Mouse (Mus musculus) heart, embryonic 13.5 days (tissue): ENCODE measurements around the gene Matn3. TPM values are rescaled to one million over a fixed set of nuclear protein-coding genes. Genes with fewer than 3 reads are reported as not detected.

ENCODE experiments used
- ATAC-seq: fragments of 200-750 bp; cut with Nextera tagmentation; 2 replicates; pipeline ENCODE4 v1.8.0; 2017; ENCODE audit warnings: moderate TSS enrichment; ENCODE audit not compliant: insufficient number of reproducible peaks, low FRiP score, low TSS enrichment; ENCODE audit errors: extremely low read depth
- H3K27ac ChIP-seq: fragments of 300-500 bp; sonication (generic); replicated peaks from 2 replicates; pipeline ENCODE4 v1.5.1; 2015; ENCODE audit warnings: moderate library complexity, mild to moderate bottlenecking, inconsistent platforms
- H3K27me3 ChIP-seq: fragments of 300-500 bp; sonication (generic); replicated peaks from 2 replicates; pipeline ENCODE4 v1.6.1; 2015; ENCODE audit warnings: mild to moderate bottlenecking, inconsistent platforms
- H3K36me3 ChIP-seq: fragments of 300-500 bp; sonication (generic); 2 replicates; pipeline ENCODE4 v1.6.1; 2015; ENCODE audit warnings: mild to moderate bottlenecking, inconsistent platforms
- H3K4me1 ChIP-seq: fragments of 300-500 bp; sonication (generic); 2 replicates; pipeline ENCODE4 v1.6.1; 2015; ENCODE audit warnings: inconsistent platforms
- H3K4me2 ChIP-seq: fragments of 300-500 bp; sonication (generic); 2 replicates; pipeline ENCODE4 v1.6.1; 2015; ENCODE audit warnings: inconsistent platforms, mild to moderate bottlenecking, moderate library complexity
- H3K4me3 ChIP-seq: fragments of 300-500 bp; sonication (generic); 2 replicates; pipeline ENCODE4 v1.5.1; 2015; ENCODE audit warnings: moderate library complexity, mild to moderate bottlenecking, inconsistent platforms
- H3K9ac ChIP-seq: fragments of 300-500 bp; sonication (generic); 2 replicates; pipeline ENCODE4 v1.6.1; 2015; ENCODE audit warnings: inconsistent platforms, mild to moderate bottlenecking, moderate library complexity
- H3K9me3 ChIP-seq: fragments of 300-500 bp; sonication (generic); 2 replicates; pipeline ENCODE4 v1.6.1; 2016; ENCODE audit warnings: inconsistent platforms
- WGBS: fragments of 180-500 bp; shearing (Covaris S2); methylation state at CpG from one replicate; pipeline ENCODE4 v1.1.7; 2015; ENCODE audit warnings: mixed read lengths; 5-methylcytosine and 5-hydroxymethylcytosine counted together
- polyA plus RNA-seq: library from polyadenylated mRNA; unstranded; fragments of >200 nt; fragmentation: Nextera tagmentation; extraction: Ambion mirVana; gene quantifications from 2 replicates; pipeline ENCODE4 v1.2.1, GENCODE M21; 2015

The Matn3 gene
- polyA plus RNA-seq, 1 experiment from 2014 or later: 0.19 TPM

- Histone ChIP-seq H3K4me2 (no peak overlapping the region), H3K9ac (no peak overlapping the region), H3K36me3 (peaks cover 15% of the 10 kb centered on the region; the same call in 1 of the 2 replicates), H3K4me1 (0 out of 2 replicates have a peak, but pooled peaks cover 3% of the 10 kb centered on the region), H3K27ac (no peak overlapping the region), H3K4me3 (no peak overlapping the region), H3K27me3 (no peaks in the 10 kb centered on the region), H3K9me3 (no peaks in the 10 kb centered on the region)
- WGBS: 65% methylated on average over 7 of the region's 8 CpGs
- no peak for ATAC-seq
Observed at GRCm38 (mm10) chr12:8993231-8993630, 45.5 kb downstream of the Matn3 start.

- Histone ChIP-seq H3K27ac (no peak overlapping the region), H3K4me1 (no peaks in the 10 kb centered on the region), H3K4me2 (no peak overlapping the region), H3K9me3 (no peaks in the 10 kb centered on the region; the same call in 1 of the 2 replicates), H3K4me3 (no peak overlapping the region), H3K27me3 (no peaks in the 10 kb centered on the region), H3K9ac (no peak overlapping the region), H3K36me3 (peaks cover 11% of the 10 kb centered on the region)
- ATAC-seq: no peak
- WGBS: 80% methylated on average over 4 of the region's 4 CpGs
Observed at GRCm38 (mm10) chr12:8998318-8998717, 50.6 kb downstream of the Matn3 start.

- Histone ChIP-seq H3K9ac (no peak overlapping the region), H3K36me3 (peaks cover 8% of the 10 kb centered on the region), H3K27me3 (no peaks in the 10 kb centered on the region), H3K4me2 (no peak overlapping the region), H3K4me1 (no peaks in the 10 kb centered on the region), H3K4me3 (no peak overlapping the region), H3K9me3 (no peaks in the 10 kb centered on the region; the same call in 1 of the 2 replicates), H3K27ac (no peak overlapping the region)
- ATAC-seq: no peak
- 16% methylated on average over 5 of the region's 5 CpGs for WGBS
Observed at GRCm38 (mm10) chr12:9002038-9002648, 54.4 kb downstream of the Matn3 start.

- Histone ChIP-seq H3K4me1 (peaks cover 11% of the 10 kb centered on the region), H3K36me3 (peaks cover 3% of the 10 kb centered on the region), H3K27ac (no peak overlapping the region), H3K4me3 (no peak overlapping the region), H3K9me3 (no peaks in the 10 kb centered on the region), H3K4me2 (no peak overlapping the region), H3K9ac (no peak overlapping the region), H3K27me3 (no peaks in the 10 kb centered on the region)
- no peak for ATAC-seq
- WGBS: 55% methylated on average over 4 of the region's 4 CpGs
Observed at GRCm38 (mm10) chr12:9007146-9007545, 59.4 kb downstream of the Matn3 start.

- Histone ChIP-seq H3K4me3 (no peak overlapping the region), H3K4me2 (no peak overlapping the region), H3K27me3 (no peaks in the 10 kb centered on the region), H3K9me3 (no peaks in the 10 kb centered on the region), H3K36me3 (peaks cover 5% of the 10 kb centered on the region), H3K9ac (no peak overlapping the region), H3K27ac (no peak overlapping the region), H3K4me1 (peaks cover 11% of the 10 kb centered on the region)
- WGBS: 87% methylated on average over 6 of the region's 6 CpGs
- ATAC-seq: no peak
Observed at GRCm38 (mm10) chr12:9007811-9008210, 60.1 kb downstream of the Matn3 start.

- ATAC-seq: no peak
- no peaks in the 10 kb centered on the region for H3K9me3 ChIP-seq
- WGBS: 37% methylated on average over 4 of the region's 4 CpGs
- no peak overlapping the region for H3K27ac ChIP-seq
- H3K27me3 ChIP-seq: no peaks in the 10 kb centered on the region
- H3K4me1 ChIP-seq: peaks cover 11% of the 10 kb centered on the region
- H3K9ac ChIP-seq: no peak overlapping the region
- peaks cover 8% of the 10 kb centered on the region for H3K36me3 ChIP-seq
- H3K4me2 ChIP-seq: no peak overlapping the region
- H3K4me3 ChIP-seq: no peak overlapping the region
Observed at GRCm38 (mm10) chr12:9010311-9010710, 62.6 kb downstream of the Matn3 start.

- Histone ChIP-seq H3K27ac (no peak overlapping the region), H3K4me3 (no peak overlapping the region), H3K36me3 (peaks cover 35% of the 10 kb centered on the region), H3K4me2 (no peak overlapping the region), H3K27me3 (no peaks in the 10 kb centered on the region), H3K9me3 (no peaks in the 10 kb centered on the region), H3K9ac (no peak overlapping the region), H3K4me1 (no peaks in the 10 kb centered on the region)
- no peak for ATAC-seq
- WGBS: 85% methylated on average over 9 of the region's 9 CpGs
Observed at GRCm38 (mm10) chr12:9016376-9016775, 68.6 kb downstream of the Matn3 start.

GRCm38 (mm10) chr12:9020431-9020830 is 72.7 kb downstream of the Matn3 start:
- Histone ChIP-seq H3K27ac (no peak overlapping the region), H3K27me3 (no peaks in the 10 kb centered on the region), H3K4me3 (no peak overlapping the region), H3K9ac (no peak overlapping the region), H3K36me3 (peaks cover 28% of the 10 kb centered on the region), H3K4me2 (no peak overlapping the region), H3K9me3 (no peaks in the 10 kb centered on the region), H3K4me1 (peaks cover 3% of the 10 kb centered on the region; the same call in 1 of the 2 replicates)
- WGBS: 94% methylated on average over 8 of the region's 8 CpGs
- no peak for ATAC-seq

- Histone ChIP-seq H3K4me2 (no peak overlapping the region), H3K27ac (no peak overlapping the region), H3K4me3 (no peak overlapping the region), H3K27me3 (no peaks in the 10 kb centered on the region), H3K9ac (no peak overlapping the region), H3K9me3 (no peaks in the 10 kb centered on the region), H3K4me1 (peaks cover 3% of the 10 kb centered on the region; the same call in 1 of the 2 replicates), H3K36me3 (peaks cover 25% of the 10 kb centered on the region)
- WGBS: 55% methylated on average over 3 of the region's 3 CpGs
- no peak for ATAC-seq
Observed at GRCm38 (mm10) chr12:9020986-9021385, 73.3 kb downstream of the Matn3 start.

Other genes starting within 250 kb of the Matn3 start
- 39.5 and 41.3 TPM in 2 replicates for gene Sdc1, start 176.6 kb upstream of the Matn3 start, polyA plus RNA-seq
- 245 and 277 TPM in 2 replicates for gene Laptm4a, start 26.3 kb upstream of the Matn3 start, polyA plus RNA-seq
- 12.1 and 13.2 TPM in 2 replicates for gene Wdr35, start 26.0 kb downstream of the Matn3 start, polyA plus RNA-seq
- 14.9 and 15.3 TPM in 2 replicates for gene Ttc32, start 82.1 kb downstream of the Matn3 start, polyA plus RNA-seq